Mouse (Mus musculus): ENCODE measurements at regions not wholly inside any gene's neighbourhood (a gene's known extent, or its start where the extent isn't known, plus 50 kb on each side); places are given as distances from the start of the nearest gene placed in this dataset.
"Not testable (repeated sequence)": the region's sequence is repeated elsewhere in the genome, so short reads cannot be mapped to it uniquely, and the experiment has no call there.

DNA sequence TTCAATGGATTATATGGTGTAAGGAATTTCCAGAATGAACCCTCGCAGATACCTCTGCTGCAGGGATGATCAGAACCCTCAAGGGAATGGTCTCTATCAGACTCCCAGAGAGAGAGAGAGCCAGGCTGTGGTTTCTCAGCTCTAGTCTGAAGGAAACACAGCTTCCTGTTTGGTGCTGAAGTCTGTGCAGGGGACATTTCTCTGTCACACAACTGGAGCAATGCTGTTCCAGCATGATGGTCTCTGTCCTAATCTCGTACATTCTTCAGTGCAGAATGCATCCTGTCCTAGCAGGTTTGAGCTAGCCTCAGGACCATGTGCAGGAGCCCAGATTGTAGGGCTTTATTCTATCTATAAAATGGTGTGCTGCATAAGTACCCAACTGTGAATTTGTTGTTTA lies 93.7 kb downstream of the E330034G19Rik start:
- intact Hi-C loops (cut with DNase I): loop anchor here (5.0 kb wide), 1 partner anchor 56 kb away; no protein-coding TSS in a partner anchor
- DNase-seq (ENCODE audit: low spot score in 2 of 2): not testable (repeated sequence)

GRCm38 (mm10) chr14:24391841-24392240 lies 95.0 kb downstream of the Polr3a start:
- intact Hi-C loops (cut with DNase I); DNase-seq (ENCODE audit: low spot score in 2 of 2): not testable (repeated sequence)

Measured in left cerebral cortex, postnatal 14 days (tissue).